Mouse (Mus musculus): ENCODE measurements around the gene Olfr190. TPM values are rescaled to one million over a fixed set of nuclear protein-coding genes. Genes with fewer than 3 reads are reported as not detected.
"Not testable (repeated sequence)": the region's sequence is repeated elsewhere in the genome, so short reads cannot be mapped to it uniquely, and the experiment has no call there.

Gene Olfr190
- total RNA-seq (2014; rRNA removed) (not detected in 2 replicates), polyA plus RNA-seq (2015; fragmentation: Nextera tagmentation; extraction: Ambion mirVana) (not detected in 2 replicates)

DNA sequence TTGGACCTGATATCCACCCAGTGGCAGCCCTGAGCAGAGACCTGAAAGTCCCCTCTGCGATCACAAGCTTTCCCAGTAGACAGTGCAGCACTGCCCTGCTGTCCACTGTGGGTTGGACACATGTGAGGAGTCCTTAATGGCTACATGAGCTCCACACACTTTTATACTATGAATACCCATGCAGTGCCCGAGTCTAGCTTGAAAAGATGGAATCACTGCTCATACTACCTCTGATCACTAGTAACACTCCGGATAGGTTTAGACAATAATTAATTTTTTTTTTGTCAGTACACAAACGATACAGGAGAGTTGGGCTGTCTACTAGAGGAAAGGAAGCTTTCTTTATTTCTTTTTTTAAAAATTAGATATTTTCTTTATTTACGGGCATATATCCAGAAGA lies at the start of gene Olfr190:
Gene Olfr190 (minus strand): TSS at position 101 of the 400 bp plus-strand sequence.
- H3K36me3 ChIP-seq (ENCODE audit: insufficient read depth, low read length) = no peaks in the 10 kb centered on the region
- DNase-seq (ENCODE audit: low spot score) (no peak), ATAC-seq (ENCODE audit: low FRiP score) (no peak)
- no peak within 1 kb of the TSS for H3K4me3 ChIP-seq (ENCODE audit: low read depth, low read length)
- H3K4me2 ChIP-seq (ENCODE audit: low read depth, low read length, poor library complexity, severe bottlenecking) = no peak within 1 kb of the TSS
- WGBS = 91% methylated on average over 5 of the region's 5 CpGs
- TF ChIP-seq CTCF (IDR thresholded peaks at IDR 0.05) = no peak
- no peaks in the 10 kb centered on the region for H3K4me1 ChIP-seq (ENCODE audit: insufficient read depth, low read length)
- no peak within 1 kb of the TSS for H3K9ac ChIP-seq (replicated peaks; ENCODE audit: low read length, poor library complexity, severe bottlenecking)
- H3K27me3 ChIP-seq (ENCODE audit: insufficient read depth, low read length) = no peaks in the 10 kb centered on the region
- H3K9me3 ChIP-seq (ENCODE audit: low read length) = no peaks in the 10 kb centered on the region
- H3K27ac ChIP-seq (ENCODE audit: low read depth, low read length) = no peak within 1 kb of the TSS

DNA sequence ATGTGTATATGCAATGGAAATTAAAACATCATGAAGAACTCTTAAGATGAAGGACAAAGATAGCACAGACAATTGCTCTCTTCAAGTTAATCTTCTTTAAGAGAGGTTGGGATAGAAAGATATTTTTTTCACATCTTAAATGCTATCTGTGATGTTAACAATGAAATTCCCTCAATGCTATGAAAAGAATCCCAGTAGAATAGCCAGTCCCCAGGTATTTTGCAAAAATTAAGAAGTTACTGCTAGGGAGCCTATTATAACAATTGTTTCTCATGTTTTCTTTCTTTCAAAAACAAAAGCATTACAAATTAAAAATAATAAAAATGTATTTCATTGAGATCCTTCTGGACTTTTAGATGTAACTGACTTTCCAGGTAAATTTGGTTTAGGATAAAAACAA lies 43.2 kb upstream of the Olfr190 start, which contains the start of gene Olfr194:
Gene Olfr194 (minus strand): TSS at position 101 of the 400 bp plus-strand sequence.
- Histone ChIP-seq H3K9ac (replicated peaks; ENCODE audit: low read length, poor library complexity, severe bottlenecking) (no peak within 1 kb of the TSS), H3K9me3 (ENCODE audit: low read length) (no peaks in the 10 kb centered on the region), H3K36me3 (ENCODE audit: insufficient read depth, low read length) (no peaks in the 10 kb centered on the region), H3K4me2 (ENCODE audit: low read depth, low read length, poor library complexity, severe bottlenecking) (no peak within 1 kb of the TSS), H3K27me3 (ENCODE audit: insufficient read depth, low read length) (no peaks in the 10 kb centered on the region), H3K4me1 (ENCODE audit: insufficient read depth, low read length) (no peaks in the 10 kb centered on the region), H3K27ac (ENCODE audit: low read depth, low read length) (no peak within 1 kb of the TSS), H3K4me3 (ENCODE audit: low read depth, low read length) (no peak within 1 kb of the TSS)
- TF ChIP-seq CTCF (IDR thresholded peaks at IDR 0.05) = no peak
- DNase-seq (ENCODE audit: low spot score) (no peak), ATAC-seq (ENCODE audit: low FRiP score) (no peak)

DNA sequence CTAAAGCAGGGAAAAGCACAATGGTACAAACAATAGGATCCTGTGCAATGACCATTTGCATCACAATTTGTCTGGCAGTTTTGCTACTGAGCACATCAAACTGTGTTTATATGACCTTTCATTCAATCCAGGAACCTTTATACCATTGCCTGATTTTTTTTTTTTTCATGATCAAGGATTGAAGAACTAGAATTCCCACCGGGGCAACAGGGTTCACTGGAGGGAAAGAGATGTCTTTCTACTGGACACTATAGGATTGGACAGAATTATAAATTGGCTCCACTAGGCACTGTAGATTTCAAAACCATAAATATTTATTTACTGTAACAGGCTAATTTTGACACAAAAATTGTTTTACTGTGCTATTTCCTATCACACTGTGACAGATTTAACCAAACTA lies 34.0 kb upstream of the Olfr190 start, which contains the start of gene Olfr193:
Gene Olfr193 (minus strand): TSS at position 101 of the 400 bp plus-strand sequence.
- no peaks in the 10 kb centered on the region for H3K36me3 ChIP-seq (ENCODE audit: insufficient read depth, low read length)
- ATAC-seq (ENCODE audit: low FRiP score) = no peak
- no peak for TF ChIP-seq CTCF (IDR thresholded peaks at IDR 0.05)

DNA sequence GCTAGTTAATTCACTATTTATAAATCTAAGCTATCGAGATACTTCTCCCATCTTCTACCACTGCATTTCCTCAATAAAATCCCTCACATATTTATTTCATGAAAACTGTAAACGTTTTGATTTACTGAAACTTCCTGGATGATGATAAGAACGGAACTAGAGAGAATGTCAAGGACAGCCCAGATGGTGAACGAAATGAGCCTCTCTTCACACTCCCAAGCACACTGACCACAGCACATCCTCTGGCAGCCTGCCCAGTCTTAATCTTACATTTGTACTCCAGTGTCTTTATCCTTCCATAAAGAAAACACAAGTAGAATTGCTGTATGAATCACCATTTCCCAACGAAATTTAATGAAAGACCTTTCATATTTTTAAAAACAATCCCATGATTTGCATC lies 30.7 kb upstream of the Olfr190 start:
- not testable (repeated sequence) for H3K9me3 ChIP-seq (ENCODE audit: low read length); H3K36me3 ChIP-seq (ENCODE audit: insufficient read depth, low read length); H3K27ac ChIP-seq (ENCODE audit: low read depth, low read length); H3K4me2 ChIP-seq (ENCODE audit: low read depth, low read length, poor library complexity, severe bottlenecking); DNase-seq (ENCODE audit: low spot score); H3K4me3 ChIP-seq (ENCODE audit: low read depth, low read length); H3K9ac ChIP-seq (replicated peaks; ENCODE audit: low read length, poor library complexity, severe bottlenecking); H3K27me3 ChIP-seq (ENCODE audit: insufficient read depth, low read length); ATAC-seq (ENCODE audit: low FRiP score); H3K4me1 ChIP-seq (ENCODE audit: insufficient read depth, low read length)
- 66% methylated on average over 5 of the region's 5 CpGs for WGBS

More for the DNA sequence above, 34.0 kb upstream of the Olfr190 start, which contains the start of gene Olfr193:
- Histone ChIP-seq H3K4me2 (ENCODE audit: low read depth, low read length, poor library complexity, severe bottlenecking) (no peak within 1 kb of the TSS), H3K4me1 (ENCODE audit: insufficient read depth, low read length) (no peaks in the 10 kb centered on the region), H3K4me3 (ENCODE audit: low read depth, low read length) (no peak within 1 kb of the TSS), H3K27ac (ENCODE audit: low read depth, low read length) (no peak within 1 kb of the TSS), H3K9me3 (ENCODE audit: low read length) (no peaks in the 10 kb centered on the region), H3K27me3 (ENCODE audit: insufficient read depth, low read length) (no peaks in the 10 kb centered on the region), H3K9ac (replicated peaks; ENCODE audit: low read length, poor library complexity, severe bottlenecking) (no peak within 1 kb of the TSS)
- no peak for DNase-seq (ENCODE audit: low spot score)
- 77% methylated on average over 1 of the region's 1 CpGs for WGBS

DNA sequence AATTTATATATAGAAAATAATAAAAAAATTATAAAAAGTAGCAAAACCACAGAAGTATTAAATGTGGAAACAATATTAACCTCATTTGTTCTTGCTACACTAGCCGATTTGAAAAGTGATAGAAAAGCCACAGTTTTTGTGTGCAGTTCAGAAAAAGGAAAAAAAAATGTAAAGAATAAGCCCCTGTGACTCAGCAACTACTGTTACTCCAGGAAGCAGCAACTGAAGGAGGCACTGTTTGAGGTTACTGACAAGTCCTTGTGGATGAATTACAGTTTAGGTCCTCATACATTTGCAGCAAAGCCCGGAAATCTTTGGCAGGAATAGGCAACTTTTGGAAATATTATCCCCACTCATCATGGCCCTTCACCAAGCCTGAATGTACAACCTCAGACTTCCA lies 27.5 kb upstream of the Olfr190 start:
- TF ChIP-seq CTCF (IDR thresholded peaks at IDR 0.05) = no peak
- WGBS = 79% methylated on average over 2 of the region's 2 CpGs
- no peaks in the 10 kb centered on the region for H3K4me1 ChIP-seq (ENCODE audit: insufficient read depth, low read length)

DNA sequence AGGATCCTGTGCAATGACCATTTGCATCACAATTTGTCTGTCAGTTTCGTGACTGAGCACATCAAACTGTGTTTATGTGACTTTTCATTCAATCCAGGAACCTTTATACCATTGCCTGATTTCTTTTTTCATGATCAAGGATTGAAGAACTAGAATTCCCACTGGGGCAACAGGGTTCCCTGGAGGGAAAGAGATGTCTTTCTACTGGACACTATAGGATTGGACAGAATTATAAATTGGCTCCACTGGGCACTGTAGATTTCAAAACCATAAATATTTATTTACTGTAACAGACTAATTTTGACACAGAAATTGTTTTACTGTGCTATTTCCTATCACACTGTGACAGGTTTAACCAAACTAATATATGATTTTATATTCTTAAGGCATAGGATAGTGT lies 11.9 kb upstream of the Olfr190 start, which contains the start of gene Olfr191:
Gene Olfr191 (minus strand): TSS at position 101 of the 400 bp plus-strand sequence.
- not testable (repeated sequence) for H3K36me3 ChIP-seq (ENCODE audit: insufficient read depth, low read length); H3K27ac ChIP-seq (ENCODE audit: low read depth, low read length); H3K9me3 ChIP-seq (ENCODE audit: low read length); H3K27me3 ChIP-seq (ENCODE audit: insufficient read depth, low read length); DNase-seq (ENCODE audit: low spot score); H3K9ac ChIP-seq (replicated peaks; ENCODE audit: low read length, poor library complexity, severe bottlenecking); H3K4me1 ChIP-seq (ENCODE audit: insufficient read depth, low read length); ATAC-seq (ENCODE audit: low FRiP score); H3K4me3 ChIP-seq (ENCODE audit: low read depth, low read length); H3K4me2 ChIP-seq (ENCODE audit: low read depth, low read length, poor library complexity, severe bottlenecking)
- WGBS = 20% methylated on average over 1 of the region's 1 CpGs

More for the DNA sequence above, 27.5 kb upstream of the Olfr190 start:
- Histone ChIP-seq H3K27me3 (ENCODE audit: insufficient read depth, low read length) (no peaks in the 10 kb centered on the region), H3K9me3 (ENCODE audit: low read length) (no peaks in the 10 kb centered on the region), H3K9ac (replicated peaks; ENCODE audit: low read length, poor library complexity, severe bottlenecking) (no peak overlapping the region), H3K27ac (ENCODE audit: low read depth, low read length) (no peak overlapping the region), H3K4me2 (ENCODE audit: low read depth, low read length, poor library complexity, severe bottlenecking) (no peak overlapping the region), H3K36me3 (ENCODE audit: insufficient read depth, low read length) (no peaks in the 10 kb centered on the region), H3K4me3 (ENCODE audit: low read depth, low read length) (no peak overlapping the region)
- DNase-seq (ENCODE audit: low spot score) (no peak), ATAC-seq (ENCODE audit: low FRiP score) (no peak)

DNA sequence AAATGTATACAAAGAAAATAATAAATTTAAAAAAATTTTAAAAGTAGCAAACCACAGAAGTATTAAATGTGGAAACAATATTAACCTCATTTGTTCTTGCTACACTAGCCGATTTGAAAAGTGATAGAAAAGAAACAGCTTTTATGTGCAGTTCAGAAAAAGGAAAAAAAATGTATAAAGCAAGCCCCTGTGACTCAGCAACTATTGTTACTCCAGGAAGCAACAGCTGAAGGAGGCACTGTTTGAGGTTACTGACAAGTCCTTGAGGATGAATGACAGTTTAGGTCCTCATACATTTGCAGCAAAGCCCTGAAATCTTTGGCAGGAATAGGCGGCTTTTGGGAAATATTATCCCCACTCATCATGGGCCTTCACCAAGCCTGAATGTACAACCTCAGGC lies 3.3 kb upstream of the Olfr190 start:
- DNase-seq (ENCODE audit: low spot score); H3K27me3 ChIP-seq (ENCODE audit: insufficient read depth, low read length); H3K27ac ChIP-seq (ENCODE audit: low read depth, low read length); ATAC-seq (ENCODE audit: low FRiP score); H3K36me3 ChIP-seq (ENCODE audit: insufficient read depth, low read length); H3K4me3 ChIP-seq (ENCODE audit: low read depth, low read length); H3K4me2 ChIP-seq (ENCODE audit: low read depth, low read length, poor library complexity, severe bottlenecking); H3K9me3 ChIP-seq (ENCODE audit: low read length); H3K4me1 ChIP-seq (ENCODE audit: insufficient read depth, low read length); H3K9ac ChIP-seq (replicated peaks; ENCODE audit: low read length, poor library complexity, severe bottlenecking): not testable (repeated sequence)
- 79% methylated on average over 2 of the region's 2 CpGs for WGBS

Measured in midbrain, postnatal 0 days (tissue).